Mouse (Mus musculus): Measurements from ENCODE around the gene Ttf1. TPM values are rescaled to one million over a fixed set of nuclear protein-coding genes. Genes with fewer than 3 reads are reported as not detected.
"Not testable (repeated sequence)": the region's sequence is repeated elsewhere in the genome, so short reads cannot be mapped to it uniquely, and the experiment has no call there.

The Ttf1 gene
- polyA plus RNA-seq, 2 experiments = 3.6 to 4.5 TPM

DNA sequence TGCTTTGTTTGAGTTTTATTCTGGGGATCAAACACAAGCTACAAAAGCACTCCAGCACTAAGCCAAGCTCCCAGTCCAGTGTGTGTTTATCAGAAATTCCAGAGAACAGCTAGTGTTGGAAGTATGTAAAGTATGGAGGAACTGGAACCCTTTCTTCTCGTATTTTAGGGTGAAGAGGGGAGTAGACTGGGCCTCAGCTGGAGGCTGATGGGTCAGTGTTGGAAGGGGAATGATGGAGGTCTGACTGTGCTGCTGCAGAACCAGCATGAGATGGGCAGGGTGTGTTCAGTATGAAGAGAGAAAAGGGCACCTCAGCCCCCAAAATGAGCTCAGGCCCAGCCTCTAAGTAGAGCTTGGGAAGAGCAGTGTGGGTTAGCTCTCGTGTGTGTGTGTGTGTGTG lies 16.2 kb downstream of the Ttf1 start:
- no peak for DNase-seq (ENCODE audit: low read depth in 3 of 3, low spot score in 3 of 3)
- Histone ChIP-seq H3K27ac (no peak overlapping the region), H3K9me3 (ENCODE audit: control insufficient read depth, low read length) (no peaks in the 10 kb centered on the region), H3K4me3 (ENCODE audit: insufficient read depth in 1 of 2, low read depth in 2 of 2, low read length in 2 of 2) (no peak overlapping the region), H3K27me3 (ENCODE audit: control insufficient read depth, insufficient read depth, low read length) (no peaks in the 10 kb centered on the region), H3K9ac (replicated peaks) (no peak overlapping the region), H3K4me1 (replicated peaks; ENCODE audit: control insufficient read depth in 2 of 2, insufficient read depth in 2 of 2, low read length in 1 of 2) (no peaks in the 10 kb centered on the region), H3K4me2 (ENCODE audit: low read depth) (no peak overlapping the region), H3K36me3 (replicated peaks; ENCODE audit: control insufficient read depth, insufficient read depth, low read depth) (peaks cover 55% of the 10 kb centered on the region)
- ATAC-seq (ENCODE audit: insufficient read depth) = no peak
- 58% methylated on average over 2 of the region's 2 CpGs for WGBS (ENCODE audit: insufficient replicate concordance)
- no peak for TF ChIP-seq EP300 (IDR thresholded peaks at IDR 0.05; ENCODE audit: low read depth)
- no peak for TF ChIP-seq CTCF (IDR thresholded peaks at IDR 0.05; ENCODE audit: low read depth)

DNA sequence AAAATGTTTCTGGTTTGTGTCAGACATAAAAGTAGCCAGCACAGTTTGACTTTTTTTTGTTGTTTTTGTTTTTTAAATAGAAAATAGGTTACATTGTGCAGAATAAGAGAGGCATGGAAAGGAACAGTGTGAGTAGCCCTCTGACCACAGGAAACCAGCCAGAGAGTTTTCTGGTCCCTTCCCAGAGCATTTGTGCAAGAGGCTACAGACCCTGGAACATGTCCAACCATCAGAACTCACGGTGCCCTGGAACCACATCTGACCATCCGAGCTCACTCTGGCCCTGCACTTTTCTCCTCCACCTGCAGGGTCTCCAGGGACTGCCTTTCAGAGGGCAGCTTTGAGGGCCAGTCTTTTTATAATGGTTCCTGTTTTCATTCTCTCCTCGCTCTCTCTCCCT lies 21.9 kb downstream of the Ttf1 start:
- Histone ChIP-seq H3K27ac (no peak overlapping the region), H3K4me3 (ENCODE audit: insufficient read depth in 1 of 2, low read depth in 2 of 2, low read length in 2 of 2) (no peak overlapping the region), H3K4me1 (replicated peaks; ENCODE audit: control insufficient read depth in 2 of 2, insufficient read depth in 2 of 2, low read length in 1 of 2) (no peaks in the 10 kb centered on the region), H3K27me3 (ENCODE audit: control insufficient read depth, insufficient read depth, low read length) (no peaks in the 10 kb centered on the region), H3K9ac (replicated peaks) (no peak overlapping the region), H3K36me3 (replicated peaks; ENCODE audit: control insufficient read depth, insufficient read depth, low read depth) (peaks cover 47% of the 10 kb centered on the region), H3K9me3 (ENCODE audit: control insufficient read depth, low read length) (no peaks in the 10 kb centered on the region), H3K4me2 (ENCODE audit: low read depth) (no peak overlapping the region)
- ATAC-seq (ENCODE audit: insufficient read depth) = no peak
- no peak for DNase-seq (ENCODE audit: low read depth in 3 of 3, low spot score in 3 of 3)
- TF ChIP-seq EP300 (IDR thresholded peaks at IDR 0.05; ENCODE audit: low read depth) (no peak), CTCF (IDR thresholded peaks at IDR 0.05; ENCODE audit: low read depth) (no peak)
- 73% methylated on average over 3 of the region's 3 CpGs for WGBS (ENCODE audit: insufficient replicate concordance)

DNA sequence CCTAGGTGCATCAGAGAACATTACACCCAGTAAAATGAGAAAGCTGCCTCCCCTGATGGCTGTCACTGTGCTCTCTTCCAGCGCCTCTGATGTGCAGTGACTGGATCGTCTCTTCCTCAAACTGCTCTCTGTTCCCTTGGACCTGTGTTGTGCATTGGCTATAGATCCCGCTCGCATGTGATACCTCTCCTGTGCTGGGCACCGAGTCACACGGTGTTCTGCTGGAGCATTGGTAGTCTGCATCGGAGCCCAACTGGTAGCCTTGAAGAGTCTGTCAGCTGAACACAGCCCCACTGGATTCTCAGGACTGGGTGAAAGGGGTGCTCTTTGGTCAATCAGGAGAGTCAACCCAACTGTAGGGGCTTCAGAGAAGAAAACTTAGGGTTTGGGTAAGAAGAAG lies 26.0 kb downstream of the Ttf1 start:
- Histone ChIP-seq H3K4me1 (replicated peaks; ENCODE audit: control insufficient read depth in 2 of 2, insufficient read depth in 2 of 2, low read length in 1 of 2) (no peaks in the 10 kb centered on the region), H3K9me3 (ENCODE audit: control insufficient read depth, low read length) (no peaks in the 10 kb centered on the region), H3K4me3 (ENCODE audit: insufficient read depth in 1 of 2, low read depth in 2 of 2, low read length in 2 of 2) (no peak overlapping the region), H3K27ac (no peak overlapping the region), H3K9ac (replicated peaks) (no peak overlapping the region), H3K27me3 (ENCODE audit: control insufficient read depth, insufficient read depth, low read length) (no peaks in the 10 kb centered on the region), H3K36me3 (replicated peaks; ENCODE audit: control insufficient read depth, insufficient read depth, low read depth) (peaks cover 24% of the 10 kb centered on the region), H3K4me2 (ENCODE audit: low read depth) (no peak overlapping the region)
- DNase-seq (ENCODE audit: low read depth in 3 of 3, low spot score in 3 of 3) (no peak), ATAC-seq (ENCODE audit: insufficient read depth) (no peak)
- TF ChIP-seq EP300 (IDR thresholded peaks at IDR 0.05; ENCODE audit: low read depth) = no peak
- no peak for TF ChIP-seq CTCF (IDR thresholded peaks at IDR 0.05; ENCODE audit: low read depth)
- 90% methylated on average over 7 of the region's 7 CpGs for WGBS (ENCODE audit: insufficient replicate concordance)

DNA sequence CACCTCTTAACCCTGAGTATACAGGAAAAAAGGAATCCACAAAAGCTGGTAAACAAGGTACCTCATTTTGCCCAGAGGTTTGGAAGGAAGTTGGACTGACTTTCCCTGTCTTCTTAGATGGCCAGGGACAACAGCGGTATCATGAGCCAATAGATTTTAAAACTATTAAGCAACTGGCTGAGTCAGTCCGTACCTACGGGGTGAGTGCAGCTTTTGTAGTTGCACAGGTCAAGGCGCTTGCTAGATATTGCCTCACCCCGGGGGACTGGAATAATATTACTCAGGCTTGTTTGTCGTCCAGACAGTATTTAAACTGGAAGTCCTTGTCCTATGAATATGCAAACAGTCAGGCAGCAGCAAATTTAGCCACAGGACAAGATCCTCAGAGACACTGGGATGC lies 29.2 kb downstream of the Ttf1 start:
- not testable (repeated sequence) for H3K4me2 ChIP-seq (ENCODE audit: low read depth); H3K9me3 ChIP-seq (ENCODE audit: control insufficient read depth, low read length); H3K27me3 ChIP-seq (ENCODE audit: control insufficient read depth, insufficient read depth, low read length); H3K4me3 ChIP-seq (ENCODE audit: insufficient read depth in 1 of 2, low read depth in 2 of 2, low read length in 2 of 2); H3K4me1 ChIP-seq (replicated peaks; ENCODE audit: control insufficient read depth in 2 of 2, insufficient read depth in 2 of 2, low read length in 1 of 2); H3K36me3 ChIP-seq (replicated peaks; ENCODE audit: control insufficient read depth, insufficient read depth, low read depth); H3K9ac ChIP-seq (replicated peaks); H3K27ac ChIP-seq; DNase-seq (ENCODE audit: low read depth in 3 of 3, low spot score in 3 of 3); ATAC-seq (ENCODE audit: insufficient read depth)
- 70% methylated on average over 6 of the region's 6 CpGs for WGBS (ENCODE audit: insufficient replicate concordance)

DNA sequence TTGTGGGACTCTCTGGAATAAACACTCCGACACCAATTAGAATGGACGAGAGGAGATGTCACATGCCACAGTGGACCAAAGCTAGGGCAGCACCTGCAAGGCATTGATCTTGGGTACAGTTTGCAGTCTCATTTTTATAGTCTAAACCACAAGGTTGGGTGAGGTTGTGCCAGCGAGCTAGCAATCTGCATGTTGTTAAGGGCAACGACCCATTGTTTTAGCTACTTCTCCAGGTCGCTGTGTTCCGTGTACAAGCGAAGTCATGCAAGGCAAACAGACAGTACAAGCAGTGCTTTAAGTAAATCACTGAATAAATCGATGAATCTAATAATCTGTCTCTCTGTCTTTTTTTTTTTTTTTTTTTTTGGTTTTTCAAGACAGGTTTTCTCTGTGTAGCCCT lies 35.6 kb downstream of the Ttf1 start:
- DNase-seq (ENCODE audit: low read depth in 3 of 3, low spot score in 3 of 3) (no peak), ATAC-seq (ENCODE audit: insufficient read depth) (no peak)
- H3K36me3 ChIP-seq (replicated peaks; ENCODE audit: control insufficient read depth, insufficient read depth, low read depth) = no peaks in the 10 kb centered on the region
- no peak overlapping the region for H3K4me2 ChIP-seq (ENCODE audit: low read depth)
- WGBS (ENCODE audit: insufficient replicate concordance) = 72% methylated on average over 8 of the region's 8 CpGs
- no peak overlapping the region for H3K27ac ChIP-seq
- no peaks in the 10 kb centered on the region for H3K4me1 ChIP-seq (replicated peaks; ENCODE audit: control insufficient read depth in 2 of 2, insufficient read depth in 2 of 2, low read length in 1 of 2)
- H3K9me3 ChIP-seq (ENCODE audit: control insufficient read depth, low read length) = no peaks in the 10 kb centered on the region
- no peak for TF ChIP-seq EP300 (IDR thresholded peaks at IDR 0.05; ENCODE audit: low read depth)
- no peak overlapping the region for H3K9ac ChIP-seq (replicated peaks)
- no peak overlapping the region for H3K4me3 ChIP-seq (ENCODE audit: insufficient read depth in 1 of 2, low read depth in 2 of 2, low read length in 2 of 2)
- no peaks in the 10 kb centered on the region for H3K27me3 ChIP-seq (ENCODE audit: control insufficient read depth, insufficient read depth, low read length)

DNA sequence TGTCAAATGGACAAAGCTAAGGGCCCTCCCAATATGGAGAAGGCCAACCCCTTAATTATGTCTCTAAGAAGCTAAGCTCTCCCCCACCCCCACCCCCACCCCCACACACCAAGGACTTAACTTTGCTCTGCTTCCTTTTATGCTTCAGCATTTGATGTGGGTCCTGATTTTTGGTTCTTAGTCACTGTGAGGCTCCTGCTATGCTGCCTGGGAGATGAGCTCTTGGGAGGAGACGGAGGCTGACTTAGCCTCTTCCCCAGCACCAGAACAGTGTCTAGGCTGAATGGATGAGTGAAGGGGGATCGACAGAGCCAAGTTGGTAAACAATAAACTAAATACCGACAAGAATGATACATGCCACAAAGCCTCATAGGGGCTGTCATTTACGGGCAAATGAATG lies 36.7 kb downstream of the Ttf1 start:
- Histone ChIP-seq H3K36me3 (replicated peaks; ENCODE audit: control insufficient read depth, insufficient read depth, low read depth) (no peaks in the 10 kb centered on the region), H3K4me3 (ENCODE audit: insufficient read depth in 1 of 2, low read depth in 2 of 2, low read length in 2 of 2) (no peak overlapping the region), H3K4me2 (ENCODE audit: low read depth) (no peak overlapping the region), H3K27me3 (ENCODE audit: control insufficient read depth, insufficient read depth, low read length) (no peaks in the 10 kb centered on the region), H3K27ac (no peak overlapping the region), H3K9ac (replicated peaks) (no peak overlapping the region), H3K9me3 (ENCODE audit: control insufficient read depth, low read length) (no peaks in the 10 kb centered on the region), H3K4me1 (replicated peaks; ENCODE audit: control insufficient read depth in 2 of 2, insufficient read depth in 2 of 2, low read length in 1 of 2) (no peaks in the 10 kb centered on the region)
- 58% methylated on average over 4 of the region's 4 CpGs for WGBS (ENCODE audit: insufficient replicate concordance)
- no peak for TF ChIP-seq CTCF (IDR thresholded peaks at IDR 0.05; ENCODE audit: low read depth)
- no peak for TF ChIP-seq EP300 (IDR thresholded peaks at IDR 0.05; ENCODE audit: low read depth)
- DNase-seq (ENCODE audit: low read depth in 3 of 3, low spot score in 3 of 3) = no peak
- no peak for ATAC-seq (ENCODE audit: insufficient read depth)
